Mouse (Mus musculus): ENCODE results near the gene Gm44511. TPM values are rescaled to one million over a fixed set of nuclear protein-coding genes. Genes with fewer than 3 reads are reported as not detected.

Gene Gm44511
- total RNA-seq (2021), result not detected

- DNase-seq (ENCODE audit: low spot score), result no peak
- intact Hi-C loops (cut with DNase I), result no loop called here
These were observed at the start of gene Gm44511, which contains the start of gene Klrb1b for GRCm38 (mm10) chr6:128826132-128826531. Gm44511 (minus strand) TSS chr6:128826315. Klrb1b (minus strand) TSS chr6:128826331.

GRCm38 (mm10) chr6:128871910-128872610, 45.9 kb upstream of the Gm44511 start:
- no peak for DNase-seq (ENCODE audit: low spot score)
- intact Hi-C loops (cut with DNase I), result no loop called here

- intact Hi-C loops (cut with DNase I), result loop anchor here (1.0 kb wide), 1 partner anchor 11 kb away; no protein-coding TSS in a partner anchor
- DNase-seq (ENCODE audit: low spot score), result no peak
These were observed 42.7 kb upstream of the Gm44511 start for GRCm38 (mm10) chr6:128868861-128869260.

- intact Hi-C loops (cut with DNase I), result loop anchor here (1.0 kb wide), 1 partner anchor 10 kb away; no protein-coding TSS in a partner anchor
- DNase-seq (ENCODE audit: low spot score), result no peak
These were observed 31.9 kb upstream of the Gm44511 start for GRCm38 (mm10) chr6:128857976-128858375.

GRCm38 (mm10) chr6:128856250-128856649, 30.1 kb upstream of the Gm44511 start:
- DNase-seq (ENCODE audit: low spot score), result peak; percentile 68
- intact Hi-C loops (cut with DNase I), result no loop called here

GRCm38 (mm10) chr6:128855477-128855876, 29.4 kb upstream of the Gm44511 start:
- intact Hi-C loops (cut with DNase I), result loop anchor here (2.0 kb wide), 1 partner anchor 211 kb away; no protein-coding TSS in a partner anchor
- DNase-seq (ENCODE audit: low spot score), result no peak

GRCm38 (mm10) chr6:128854895-128855294, 28.8 kb upstream of the Gm44511 start:
- intact Hi-C loops (cut with DNase I), result loop anchor here (2.0 to 5.0 kb wide), 3 partner anchors 212 to 512 kb away; no protein-coding TSS in a partner anchor
- no peak for DNase-seq (ENCODE audit: low spot score)

GRCm38 (mm10) chr6:128854024-128854820, 28.1 kb upstream of the Gm44511 start:
- no peak for DNase-seq (ENCODE audit: low spot score)
- intact Hi-C loops (cut with DNase I), result loop anchor here (2.0 to 5.0 kb wide), 3 partner anchors 213 to 513 kb away; no protein-coding TSS in a partner anchor

GRCm38 (mm10) chr6:128852766-128853165, 26.7 kb upstream of the Gm44511 start:
- no peak for DNase-seq (ENCODE audit: low spot score)
- intact Hi-C loops (cut with DNase I), result loop anchor here (5.0 kb wide), 2 partner anchors 235 to 515 kb away; no protein-coding TSS in a partner anchor

GRCm38 (mm10) chr6:128851151-128851550, 25.0 kb upstream of the Gm44511 start:
- intact Hi-C loops (cut with DNase I), result loop anchor here (2.0 to 5.0 kb wide), 3 partner anchors 236 to 516 kb away; no protein-coding TSS in a partner anchor
- DNase-seq (ENCODE audit: low spot score), result no peak

GRCm38 (mm10) chr6:128850671-128851070, 24.6 kb upstream of the Gm44511 start:
- intact Hi-C loops (cut with DNase I), result loop anchor here (2.0 to 5.0 kb wide), 3 partner anchors 237 to 517 kb away; no protein-coding TSS in a partner anchor
- no peak for DNase-seq (ENCODE audit: low spot score)

GRCm38 (mm10) chr6:128849902-128850301, 23.8 kb upstream of the Gm44511 start:
- intact Hi-C loops (cut with DNase I), result loop anchor here (2.0 to 5.0 kb wide), 5 partner anchors 237 to 682 kb away; partner anchors contain the start of gene Gabarapl1
- DNase-seq (ENCODE audit: low spot score), result no peak

- intact Hi-C loops (cut with DNase I), result loop anchor here (5.0 kb wide), 2 partner anchors 340 to 685 kb away; partner anchors contain the start of gene Gabarapl1
- no peak for DNase-seq (ENCODE audit: low spot score)
These were observed 21.3 kb upstream of the Gm44511 start for GRCm38 (mm10) chr6:128847401-128847800.

- intact Hi-C loops (cut with DNase I), result loop anchor here (5.0 kb wide), 2 partner anchors 341 to 686 kb away; partner anchors contain the start of gene Gabarapl1
- no peak for DNase-seq (ENCODE audit: low spot score)
These were observed 20.0 kb upstream of the Gm44511 start for GRCm38 (mm10) chr6:128845998-128846542.

- peak; percentile 82 for DNase-seq (ENCODE audit: low spot score)
- intact Hi-C loops (cut with DNase I), result loop anchor here (5.0 kb wide), 2 partner anchors 342 to 687 kb away; partner anchors contain the start of gene Gabarapl1
These were observed 19.3 kb upstream of the Gm44511 start for GRCm38 (mm10) chr6:128845319-128845979.

GRCm38 (mm10) chr6:128844586-128845080, 18.5 kb upstream of the Gm44511 start:
- intact Hi-C loops (cut with DNase I), result loop anchor here (5.0 kb wide), 2 partner anchors 343 to 688 kb away; partner anchors contain the start of gene Gabarapl1

GRCm38 (mm10) chr6:128844131-128844530, 18.0 kb upstream of the Gm44511 start:
- DNase-seq (ENCODE audit: low spot score), result no peak
- intact Hi-C loops (cut with DNase I), result no loop called here

More at GRCm38 (mm10) chr6:128844586-128845080, 18.5 kb upstream of the Gm44511 start:
- DNase-seq (ENCODE audit: low spot score), result no peak

- peak; percentile 46 for DNase-seq (ENCODE audit: low spot score)
- intact Hi-C loops (cut with DNase I), result no loop called here
These were observed 17.4 kb upstream of the Gm44511 start for GRCm38 (mm10) chr6:128843479-128843992.
